Mouse (Mus musculus): ENCODE measurements around the gene Ripk1. TPM values are rescaled to one million over a fixed set of nuclear protein-coding genes. Genes with fewer than 3 reads are reported as not detected.
A peak's percentile ranks its signal among the peaks of the same experiment; 100 is the strongest.

The Ripk1 gene
- polyA plus RNA-seq, 1 experiment from 2014 or later: 14.8 TPM

GRCm38 (mm10) chr13:34003058-34003457 is 895 bp downstream of the Ripk1 start:
- WGBS: 10% methylated on average over 5 of the region's 5 CpGs
- Histone ChIP-seq H3K36me3 (no peaks in the 10 kb centered on the region), H3K9ac (peak overlapping the region; percentile 88), H3K27me3 (no peaks in the 10 kb centered on the region), H3K27ac (no peak overlapping the region), H3K9me3 (no peaks in the 10 kb centered on the region), H3K4me1 (peaks cover 11% of the 10 kb centered on the region), H3K4me2 (peak overlapping the region; percentile 84), H3K4me3 (peak overlapping the region; percentile 86)
- no peak for ATAC-seq (ENCODE audit: insufficient number of reproducible peaks, insufficient read depth, low FRiP score, low TSS enrichment, low read depth)

GRCm38 (mm10) chr13:34007234-34007633 is 5.1 kb downstream of the Ripk1 start:
- no peaks in the 10 kb centered on the region for H3K27me3 ChIP-seq
- no peak overlapping the region for H3K4me2 ChIP-seq
- peaks cover 5% of the 10 kb centered on the region for H3K4me1 ChIP-seq
- H3K27ac ChIP-seq: no peak overlapping the region
- 75% methylated on average over 2 of the region's 2 CpGs for WGBS
- ATAC-seq (ENCODE audit: insufficient number of reproducible peaks, insufficient read depth, low FRiP score, low TSS enrichment, low read depth): no peak
- no peaks in the 10 kb centered on the region for H3K9me3 ChIP-seq
- no peak overlapping the region for H3K4me3 ChIP-seq
- peaks cover 23% of the 10 kb centered on the region for H3K36me3 ChIP-seq
- no peak overlapping the region for H3K9ac ChIP-seq

- no peaks in the 10 kb centered on the region for H3K4me1 ChIP-seq
- H3K9me3 ChIP-seq: no peaks in the 10 kb centered on the region
- H3K9ac ChIP-seq: no peak overlapping the region
- H3K27me3 ChIP-seq: no peaks in the 10 kb centered on the region
- H3K4me2 ChIP-seq: no peak overlapping the region
- no peak for ATAC-seq (ENCODE audit: insufficient number of reproducible peaks, insufficient read depth, low FRiP score, low TSS enrichment, low read depth)
- peaks cover 75% of the 10 kb centered on the region for H3K36me3 ChIP-seq
- no peak overlapping the region for H3K27ac ChIP-seq
- 94% methylated on average over 9 of the region's 9 CpGs for WGBS
- H3K4me3 ChIP-seq: no peak overlapping the region
Measured at GRCm38 (mm10) chr13:34016927-34017569, 14.9 kb downstream of the Ripk1 start.

GRCm38 (mm10) chr13:34018521-34018920 is 16.4 kb downstream of the Ripk1 start:
- no peak for ATAC-seq (ENCODE audit: insufficient number of reproducible peaks, insufficient read depth, low FRiP score, low TSS enrichment, low read depth)
- no peak overlapping the region for H3K4me3 ChIP-seq
- no peaks in the 10 kb centered on the region for H3K4me1 ChIP-seq
- H3K36me3 ChIP-seq: peaks cover 70% of the 10 kb centered on the region
- WGBS: 67% methylated on average over 1 of the region's 1 CpGs
- H3K27me3 ChIP-seq: no peaks in the 10 kb centered on the region
- no peak overlapping the region for H3K27ac ChIP-seq
- no peak overlapping the region for H3K9ac ChIP-seq
- no peaks in the 10 kb centered on the region for H3K9me3 ChIP-seq
- H3K4me2 ChIP-seq: no peak overlapping the region

- H3K36me3 ChIP-seq: peaks cover 45% of the 10 kb centered on the region
- WGBS: 80% methylated on average over 2 of the region's 2 CpGs
Measured at GRCm38 (mm10) chr13:34021998-34022397, 19.8 kb downstream of the Ripk1 start.

GRCm38 (mm10) chr13:34032041-34032440 is 29.9 kb downstream of the Ripk1 start:
- peaks cover 2% of the 10 kb centered on the region; the same call in 1 of the 2 replicates for H3K4me1 ChIP-seq
- H3K36me3 ChIP-seq: peaks cover 46% of the 10 kb centered on the region
- H3K9me3 ChIP-seq: no peaks in the 10 kb centered on the region
- H3K9ac ChIP-seq: no peak overlapping the region
- H3K4me3 ChIP-seq: no peak overlapping the region
- no peaks in the 10 kb centered on the region for H3K27me3 ChIP-seq
- no peak overlapping the region for H3K4me2 ChIP-seq
- WGBS: 79% methylated on average over 2 of the region's 2 CpGs
- no peak for ATAC-seq (ENCODE audit: insufficient number of reproducible peaks, insufficient read depth, low FRiP score, low TSS enrichment, low read depth)
- no peak overlapping the region for H3K27ac ChIP-seq

More at GRCm38 (mm10) chr13:34021998-34022397, 19.8 kb downstream of the Ripk1 start:
- Histone ChIP-seq H3K9ac (no peak overlapping the region), H3K4me3 (no peak overlapping the region), H3K4me1 (no peaks in the 10 kb centered on the region), H3K9me3 (no peaks in the 10 kb centered on the region), H3K27me3 (no peaks in the 10 kb centered on the region), H3K4me2 (no peak overlapping the region), H3K27ac (no peak overlapping the region)
- ATAC-seq (ENCODE audit: insufficient number of reproducible peaks, insufficient read depth, low FRiP score, low TSS enrichment, low read depth): no peak

- no peak overlapping the region for H3K4me3 ChIP-seq
- ATAC-seq (ENCODE audit: insufficient number of reproducible peaks, insufficient read depth, low FRiP score, low TSS enrichment, low read depth): no peak
- no peak overlapping the region for H3K4me2 ChIP-seq
- H3K9ac ChIP-seq: no peak overlapping the region
- H3K27ac ChIP-seq: no peak overlapping the region
- 84% methylated on average over 3 of the region's 3 CpGs for WGBS
- H3K9me3 ChIP-seq: no peaks in the 10 kb centered on the region; the same call in 1 of the 2 replicates
- no peaks in the 10 kb centered on the region for H3K27me3 ChIP-seq
- peaks cover 14% of the 10 kb centered on the region for H3K4me1 ChIP-seq
- H3K36me3 ChIP-seq: peaks cover 27% of the 10 kb centered on the region
Measured at GRCm38 (mm10) chr13:34035424-34035823, 33.3 kb downstream of the Ripk1 start.

- no peak overlapping the region for H3K27ac ChIP-seq
- no peak overlapping the region for H3K4me2 ChIP-seq
- peaks cover 14% of the 10 kb centered on the region for H3K4me1 ChIP-seq
- H3K9me3 ChIP-seq: no peaks in the 10 kb centered on the region; the same call in 1 of the 2 replicates
- no peak overlapping the region for H3K9ac ChIP-seq
- no peak overlapping the region for H3K4me3 ChIP-seq
- 86% methylated on average over 5 of the region's 5 CpGs for WGBS
- ATAC-seq (ENCODE audit: insufficient number of reproducible peaks, insufficient read depth, low FRiP score, low TSS enrichment, low read depth): no peak
- H3K36me3 ChIP-seq: peaks cover 22% of the 10 kb centered on the region
- H3K27me3 ChIP-seq: no peaks in the 10 kb centered on the region
Measured at GRCm38 (mm10) chr13:34036726-34037125, 34.6 kb downstream of the Ripk1 start.

GRCm38 (mm10) chr13:34037172-34038055 is 35.3 kb downstream of the Ripk1 start, which contains the start of gene Bphl:
Bphl (plus strand) TSS chr13:34037597.
- peaks cover 14% of the 10 kb centered on the region for H3K4me1 ChIP-seq
- H3K27ac ChIP-seq: peak within 1 kb of the TSS; percentile 83
- H3K9me3 ChIP-seq: no peaks in the 10 kb centered on the region; the same call in 1 of the 2 replicates
- under 1% methylated on average over 37 of the region's 37 CpGs for WGBS
- H3K4me3 ChIP-seq: peak within 1 kb of the TSS; percentile 75
- peak within 1 kb of the TSS; percentile 87 for H3K9ac ChIP-seq
- no peaks in the 10 kb centered on the region for H3K27me3 ChIP-seq
- peaks cover 17% of the 10 kb centered on the region for H3K36me3 ChIP-seq
- ATAC-seq (ENCODE audit: insufficient number of reproducible peaks, insufficient read depth, low FRiP score, low TSS enrichment, low read depth): peak; percentile 89
- H3K4me2 ChIP-seq: peak within 1 kb of the TSS; percentile 78

GRCm38 (mm10) chr13:34038056-34038432 is 35.9 kb downstream of the Ripk1 start:
- Histone ChIP-seq H3K36me3 (peaks cover 11% of the 10 kb centered on the region), H3K27ac (peak overlapping the region; percentile 83), H3K4me1 (peaks cover 14% of the 10 kb centered on the region), H3K9me3 (no peaks in the 10 kb centered on the region; the same call in 1 of the 2 replicates), H3K4me2 (peak overlapping the region; percentile 78), H3K4me3 (peak overlapping the region; percentile 75), H3K9ac (peak overlapping the region; percentile 87), H3K27me3 (no peaks in the 10 kb centered on the region)
- ATAC-seq (ENCODE audit: insufficient number of reproducible peaks, insufficient read depth, low FRiP score, low TSS enrichment, low read depth): no peak
- 34% methylated on average over 5 of the region's 5 CpGs for WGBS

GRCm38 (mm10) chr13:34038901-34039341 is 36.8 kb downstream of the Ripk1 start:
- peak overlapping the region; percentile 58 for H3K9ac ChIP-seq
- peak overlapping the region; percentile 75 for H3K4me3 ChIP-seq
- 24% methylated on average over 8 of the region's 8 CpGs for WGBS
- peaks cover 3% of the 10 kb centered on the region for H3K36me3 ChIP-seq
- peak overlapping the region; percentile 78 for H3K4me2 ChIP-seq
- no peak overlapping the region for H3K27ac ChIP-seq
- H3K27me3 ChIP-seq: no peaks in the 10 kb centered on the region
- no peaks in the 10 kb centered on the region; the same call in 1 of the 2 replicates for H3K9me3 ChIP-seq
- H3K4me1 ChIP-seq: peaks cover 14% of the 10 kb centered on the region
- no peak for ATAC-seq (ENCODE audit: insufficient number of reproducible peaks, insufficient read depth, low FRiP score, low TSS enrichment, low read depth)
